Mouse (Mus musculus) midbrain, embryonic 13.5 days (tissue): Measurements from ENCODE around the gene Vps13a. TPM values are rescaled to one million over a fixed set of nuclear protein-coding genes. Genes with fewer than 3 reads are reported as not detected.
"Not testable (repeated sequence)": the region's sequence is repeated elsewhere in the genome, so short reads cannot be mapped to it uniquely, and the experiment has no call there.

ENCODE experiments used
- ATAC-seq: fragments of 200-750 bp; cut with Nextera tagmentation; 2 replicates; pipeline ENCODE4 v1.8.0; 2017; ENCODE audit warnings: mild to moderate bottlenecking, moderate TSS enrichment, moderate library complexity
- H3K27ac ChIP-seq: fragments of 300-500 bp; sonication (generic); 2 replicates; pipeline ENCODE4 v1.5.1; 2015; ENCODE audit warnings: inconsistent platforms, mild to moderate bottlenecking, moderate library complexity
- H3K27me3 ChIP-seq: fragments of 300-500 bp; sonication (generic); 2 replicates; pipeline ENCODE4 v1.6.1; 2015; ENCODE audit warnings: mild to moderate bottlenecking, inconsistent platforms
- H3K36me3 ChIP-seq: fragments of 300-500 bp; sonication (generic); 2 replicates; pipeline ENCODE4 v1.6.1; 2015; ENCODE audit warnings: mild to moderate bottlenecking, inconsistent platforms
- H3K4me1 ChIP-seq: fragments of 300-500 bp; sonication (generic); replicated peaks from 2 replicates; pipeline ENCODE4 v1.6.1; 2015; ENCODE audit warnings: inconsistent platforms
- H3K4me2 ChIP-seq: fragments of 300-500 bp; sonication (generic); replicated peaks from 2 replicates; pipeline ENCODE4 v1.6.1; 2015; ENCODE audit warnings: moderate library complexity, mild to moderate bottlenecking, inconsistent platforms
- H3K4me3 ChIP-seq: fragments of 300-500 bp; sonication (generic); replicated peaks from 2 replicates; pipeline ENCODE4 v1.5.1; 2015; ENCODE audit warnings: mild to moderate bottlenecking, inconsistent platforms
- H3K9ac ChIP-seq: fragments of 300-500 bp; sonication (generic); replicated peaks from 2 replicates; pipeline ENCODE4 v1.6.1; 2015; ENCODE audit warnings: mild to moderate bottlenecking, inconsistent platforms
- H3K9me3 ChIP-seq: fragments of 300-500 bp; sonication (generic); 2 replicates; pipeline ENCODE4 v1.6.1; 2016; ENCODE audit warnings: mild to moderate bottlenecking, inconsistent platforms
- WGBS: fragments of 180-500 bp; shearing (Covaris S2); methylation state at CpG from one replicate; pipeline ENCODE4 v1.1.7; 2015; 5-methylcytosine and 5-hydroxymethylcytosine counted together
- polyA plus RNA-seq: library from polyadenylated mRNA; unstranded; fragments of >200 nt; fragmentation: Nextera tagmentation; extraction: Ambion mirVana; gene quantifications from 2 replicates; pipeline ENCODE4 v1.2.1, GENCODE M21; 2015

Gene Vps13a
- polyA plus RNA-seq = 8.9 and 9.2 TPM in 2 replicates

DNA sequence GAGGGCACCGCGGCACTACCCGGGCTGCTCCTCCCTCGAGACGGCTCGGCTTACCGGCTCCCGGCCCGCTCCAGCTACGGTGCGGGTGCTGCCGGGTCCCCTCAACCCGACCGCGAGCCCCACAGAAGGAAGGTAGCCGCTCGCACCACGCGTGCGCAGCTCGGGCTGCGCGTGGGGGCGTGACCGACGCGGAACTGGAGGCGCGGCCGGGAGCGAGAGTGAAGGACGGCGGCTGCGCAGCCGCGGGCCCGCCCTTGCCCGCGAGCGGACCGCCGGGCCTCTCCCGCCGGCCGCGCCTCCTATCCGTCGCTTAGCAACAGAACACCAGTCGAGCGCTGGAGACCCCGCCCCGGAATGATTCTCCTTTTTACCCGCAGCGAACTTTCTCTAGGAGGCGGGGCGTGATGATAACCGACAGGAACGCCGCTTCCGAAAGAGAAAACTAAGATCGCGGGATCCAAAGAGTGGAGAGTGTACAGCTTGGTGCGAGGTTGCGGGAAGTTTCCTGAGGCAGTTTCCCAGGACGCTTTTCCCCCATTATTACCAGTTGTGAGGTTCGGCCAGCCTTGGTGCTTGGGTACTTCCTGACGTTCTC is at the start of gene Vps13a:
Vps13a (minus strand) TSS at position 144 of the 595 bp plus-strand sequence.
- peak; percentile 98 for ATAC-seq
- Histone ChIP-seq H3K9me3 (no peaks in the 10 kb centered on the region), H3K4me1 (peaks cover 14% of the 10 kb centered on the region), H3K4me3 (peak within 1 kb of the TSS; percentile 74), H3K4me2 (peak within 1 kb of the TSS; percentile 97), H3K27me3 (peaks cover 17% of the 10 kb centered on the region), H3K36me3 (no peaks in the 10 kb centered on the region), H3K27ac (no peak within 1 kb of the TSS), H3K9ac (peak within 1 kb of the TSS; percentile 71)
- WGBS = under 1% methylated on average over 67 of the region's 67 CpGs

DNA sequence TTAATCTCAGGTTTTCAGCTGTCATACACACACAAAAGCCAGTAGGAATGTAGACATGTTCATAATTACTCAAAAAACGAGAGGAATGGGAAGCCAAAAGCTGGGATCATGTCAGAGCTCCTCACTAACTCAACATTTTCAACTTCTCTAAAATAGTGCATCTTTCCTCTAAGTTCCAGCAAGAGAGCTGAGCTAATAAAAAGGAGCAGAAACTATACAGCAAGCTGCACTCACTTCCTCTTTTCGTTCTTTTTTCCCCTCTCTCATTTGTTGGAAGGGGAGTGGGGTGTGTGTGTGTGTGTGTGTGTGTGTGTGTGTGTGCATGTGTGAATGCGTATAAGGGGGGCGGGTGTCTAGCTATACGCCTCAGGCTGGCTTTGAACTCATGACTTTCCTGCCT is 46.9 kb upstream of the Vps13a start:
- Histone ChIP-seq H3K4me1 (no peaks in the 10 kb centered on the region), H3K27ac (no peak overlapping the region), H3K9me3 (no peaks in the 10 kb centered on the region), H3K27me3 (no peaks in the 10 kb centered on the region), H3K4me3 (no peak overlapping the region), H3K9ac (no peak overlapping the region), H3K36me3 (no peaks in the 10 kb centered on the region), H3K4me2 (no peak overlapping the region)
- no peak for ATAC-seq
- 85% methylated on average over 5 of the region's 5 CpGs for WGBS

DNA sequence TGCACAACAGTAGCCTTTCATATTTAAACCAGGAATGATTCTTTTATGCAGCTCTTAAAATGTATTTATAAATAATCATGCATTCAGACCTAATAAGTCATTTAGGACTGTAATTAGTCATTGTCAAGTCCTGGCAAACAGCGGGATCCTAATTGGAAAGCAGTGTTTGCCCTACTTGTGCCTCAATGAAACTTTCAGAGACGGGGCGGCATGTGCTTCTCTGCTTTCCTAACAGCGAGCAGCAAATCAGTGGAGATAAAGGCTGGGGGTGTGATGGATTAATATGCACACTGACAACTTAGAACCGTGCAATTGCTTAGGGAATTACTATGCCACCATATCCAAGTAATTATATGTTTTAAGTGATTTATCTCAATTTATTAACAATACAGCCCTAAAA is 44.5 kb upstream of the Vps13a start:
- Histone ChIP-seq H3K4me2 (no peak overlapping the region), H3K36me3 (no peaks in the 10 kb centered on the region), H3K27me3 (no peaks in the 10 kb centered on the region), H3K9me3 (no peaks in the 10 kb centered on the region), H3K9ac (no peak overlapping the region), H3K4me3 (no peak overlapping the region), H3K4me1 (no peaks in the 10 kb centered on the region), H3K27ac (no peak overlapping the region)
- no peak for ATAC-seq
- WGBS = 57% methylated on average over 5 of the region's 5 CpGs

DNA sequence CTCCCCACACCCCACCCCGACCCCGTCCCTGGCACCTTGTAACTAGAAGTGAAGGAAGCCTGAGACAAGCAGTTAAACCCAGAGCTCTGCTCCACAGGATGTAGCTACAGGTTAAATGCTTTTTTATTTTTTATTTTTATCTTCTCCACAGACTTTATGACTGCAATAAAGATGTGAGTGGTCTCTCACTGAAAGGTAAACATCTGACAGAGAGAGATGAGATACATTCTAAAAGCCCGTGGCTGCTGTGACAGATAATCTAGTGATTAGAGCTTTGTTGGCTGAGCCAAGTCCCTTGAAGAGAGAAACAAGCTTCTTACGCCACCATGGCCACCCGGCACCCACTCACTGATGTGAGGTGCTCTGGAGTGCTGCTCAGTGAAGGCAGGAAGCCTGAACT is 34.1 kb upstream of the Vps13a start:
- H3K4me2 ChIP-seq = no peak overlapping the region
- H3K4me1 ChIP-seq = no peaks in the 10 kb centered on the region
- no peak overlapping the region for H3K9ac ChIP-seq
- H3K4me3 ChIP-seq = no peak overlapping the region
- no peak for ATAC-seq
- no peaks in the 10 kb centered on the region for H3K36me3 ChIP-seq
- WGBS = 65% methylated on average over 5 of the region's 5 CpGs
- H3K9me3 ChIP-seq = no peaks in the 10 kb centered on the region
- no peaks in the 10 kb centered on the region for H3K27me3 ChIP-seq
- H3K27ac ChIP-seq = no peak overlapping the region

DNA sequence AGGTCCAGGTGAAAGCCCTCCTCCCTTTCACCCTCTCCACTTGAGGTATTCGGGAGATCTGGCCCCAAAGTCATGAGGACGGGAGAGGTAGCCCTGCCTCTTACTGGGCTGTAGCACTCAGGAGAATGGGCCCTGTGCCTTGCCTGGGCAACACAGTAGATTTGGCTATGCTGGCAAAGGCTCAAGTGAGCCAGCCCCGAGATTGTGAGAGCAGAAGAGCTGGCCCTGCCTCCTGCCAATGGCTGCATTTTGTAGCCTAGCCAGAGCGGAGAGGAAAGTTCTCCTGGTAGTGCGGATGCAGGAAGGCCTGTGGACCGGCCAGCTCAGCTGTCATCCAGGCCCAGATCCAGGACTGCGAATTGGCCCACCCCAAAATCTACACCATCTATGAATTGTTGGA is 32.6 kb upstream of the Vps13a start:
- H3K4me1 ChIP-seq = no peaks in the 10 kb centered on the region
- H3K36me3 ChIP-seq = no peaks in the 10 kb centered on the region
- 85% methylated on average over 7 of the region's 7 CpGs for WGBS
- H3K9me3 ChIP-seq = no peaks in the 10 kb centered on the region
- H3K27ac ChIP-seq = no peak overlapping the region
- H3K9ac ChIP-seq = no peak overlapping the region
- H3K4me3 ChIP-seq = no peak overlapping the region
- H3K27me3 ChIP-seq = no peaks in the 10 kb centered on the region
- no peak for ATAC-seq
- H3K4me2 ChIP-seq = no peak overlapping the region

DNA sequence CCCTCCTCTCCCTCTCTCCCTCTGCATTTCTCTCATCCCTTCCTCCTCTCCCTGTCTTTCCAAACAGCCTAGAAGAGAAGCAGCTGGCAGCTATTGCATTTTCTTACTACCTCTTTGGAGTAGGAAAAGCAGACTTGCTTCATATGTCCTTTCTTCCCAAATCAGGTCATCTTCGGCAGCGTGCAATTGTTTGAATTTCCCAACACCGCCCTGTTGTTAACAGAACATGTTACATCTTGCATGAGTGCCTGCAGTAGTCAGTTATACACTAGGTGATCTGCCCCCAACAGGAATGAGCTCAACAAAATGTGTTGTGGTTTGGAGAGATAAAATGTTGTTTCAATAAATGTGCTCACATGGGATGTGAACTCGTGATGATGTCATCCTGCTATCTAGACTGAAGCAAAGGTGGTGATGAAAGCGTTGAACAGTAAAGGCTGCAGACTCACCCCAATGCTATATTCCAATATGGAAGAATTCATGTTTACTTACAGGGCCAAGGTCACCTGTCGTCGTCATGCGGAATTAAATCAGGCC is 31.4 kb upstream of the Vps13a start:
- Histone ChIP-seq H3K27me3 (no peaks in the 10 kb centered on the region), H3K4me3 (no peak overlapping the region), H3K27ac (no peak overlapping the region), H3K9ac (no peak overlapping the region), H3K36me3 (no peaks in the 10 kb centered on the region), H3K9me3 (no peaks in the 10 kb centered on the region), H3K4me1 (no peaks in the 10 kb centered on the region), H3K4me2 (no peak overlapping the region)
- ATAC-seq = no peak
- 90% methylated on average over 8 of the region's 8 CpGs for WGBS

DNA sequence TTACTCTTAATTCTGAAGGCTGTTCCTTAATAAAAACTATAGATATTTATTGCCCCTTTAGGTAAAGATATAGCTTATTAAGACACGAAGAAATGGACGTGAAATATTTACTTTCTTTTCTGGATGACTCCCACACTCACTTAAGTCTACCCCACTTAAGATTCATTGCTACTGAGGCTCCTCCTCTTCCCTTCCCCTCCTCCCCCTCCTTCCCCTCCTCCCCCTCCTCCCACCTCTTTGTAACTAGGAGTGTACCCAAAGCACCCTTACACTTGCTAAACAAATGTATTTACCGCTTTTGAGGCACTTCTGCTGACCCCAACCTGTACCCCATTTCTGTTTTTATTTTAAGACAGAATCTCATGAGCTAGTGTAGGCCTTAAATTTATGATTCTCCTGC is 24.4 kb upstream of the Vps13a start:
- H3K36me3 ChIP-seq = no peaks in the 10 kb centered on the region
- H3K9ac ChIP-seq = no peak overlapping the region
- H3K4me2 ChIP-seq = no peak overlapping the region
- ATAC-seq = no peak
- H3K27ac ChIP-seq = no peak overlapping the region
- H3K4me1 ChIP-seq = no peaks in the 10 kb centered on the region
- H3K27me3 ChIP-seq = no peaks in the 10 kb centered on the region
- no peak overlapping the region for H3K4me3 ChIP-seq
- H3K9me3 ChIP-seq = no peaks in the 10 kb centered on the region
- WGBS = 50% methylated on average over 3 of the region's 3 CpGs

GRCm38 (mm10) chr19:16804578-16804977 is 23.8 kb upstream of the Vps13a start:
- H3K27me3 ChIP-seq = no peaks in the 10 kb centered on the region
- ATAC-seq = no peak
- H3K9ac ChIP-seq = no peak overlapping the region
- no peak overlapping the region for H3K4me3 ChIP-seq
- no peak overlapping the region for H3K27ac ChIP-seq
- WGBS = 14% methylated on average over 1 of the region's 11 CpGs
- no peaks in the 10 kb centered on the region for H3K9me3 ChIP-seq
- no peak overlapping the region for H3K4me2 ChIP-seq
- no peaks in the 10 kb centered on the region for H3K4me1 ChIP-seq
- H3K36me3 ChIP-seq = no peaks in the 10 kb centered on the region

DNA sequence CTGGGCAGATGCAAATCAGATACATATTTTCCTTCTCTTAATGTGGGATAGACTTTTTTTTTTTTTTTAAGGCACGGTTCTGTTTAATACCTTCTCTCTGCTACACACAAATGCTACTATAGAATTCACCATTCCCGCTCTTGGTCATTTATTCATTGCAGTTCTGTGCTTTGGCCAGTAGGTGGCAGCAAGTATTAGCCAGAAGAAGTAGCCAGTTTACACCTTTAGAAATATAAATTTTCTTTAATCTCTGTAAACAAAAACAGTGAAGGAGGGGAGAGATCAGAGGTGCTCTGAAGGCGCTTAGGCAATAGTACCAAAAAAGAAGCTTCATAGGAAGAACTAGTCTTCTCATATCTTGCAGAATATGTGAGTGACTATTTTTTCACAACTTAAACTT is 22.0 kb upstream of the Vps13a start:
- Histone ChIP-seq H3K9me3 (no peaks in the 10 kb centered on the region), H3K4me1 (no peaks in the 10 kb centered on the region), H3K4me3 (no peak overlapping the region), H3K27ac (no peak overlapping the region), H3K9ac (no peak overlapping the region), H3K4me2 (no peak overlapping the region), H3K27me3 (no peaks in the 10 kb centered on the region), H3K36me3 (no peaks in the 10 kb centered on the region)
- no peak for ATAC-seq
- WGBS = 0% methylated on average over 3 of the region's 3 CpGs

DNA sequence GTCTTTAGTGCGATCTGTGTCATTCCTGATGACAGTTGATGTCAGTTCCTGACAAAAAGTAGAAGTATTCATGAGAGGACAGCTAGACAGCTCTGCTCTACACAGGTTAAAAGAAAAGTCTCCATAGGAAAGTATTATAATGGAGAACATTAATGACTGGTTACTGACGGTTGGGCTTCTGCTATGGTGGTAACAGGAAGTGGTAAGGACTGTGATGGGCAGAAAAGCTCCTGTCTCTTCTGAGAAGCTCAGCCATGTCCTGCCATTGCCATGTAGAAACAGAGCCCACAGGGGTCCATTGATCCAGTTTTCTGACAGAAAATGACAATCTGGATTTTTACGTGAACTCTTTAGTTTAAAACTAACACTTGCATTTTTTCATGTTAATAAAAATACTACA is 21.4 kb upstream of the Vps13a start:
- no peaks in the 10 kb centered on the region for H3K36me3 ChIP-seq
- no peak overlapping the region for H3K9ac ChIP-seq
- no peak overlapping the region for H3K4me2 ChIP-seq
- H3K4me1 ChIP-seq = no peaks in the 10 kb centered on the region
- H3K9me3 ChIP-seq = no peaks in the 10 kb centered on the region
- H3K4me3 ChIP-seq = no peak overlapping the region
- WGBS = 78% methylated on average over 3 of the region's 3 CpGs
- ATAC-seq = no peak
- no peaks in the 10 kb centered on the region for H3K27me3 ChIP-seq
- H3K27ac ChIP-seq = no peak overlapping the region

DNA sequence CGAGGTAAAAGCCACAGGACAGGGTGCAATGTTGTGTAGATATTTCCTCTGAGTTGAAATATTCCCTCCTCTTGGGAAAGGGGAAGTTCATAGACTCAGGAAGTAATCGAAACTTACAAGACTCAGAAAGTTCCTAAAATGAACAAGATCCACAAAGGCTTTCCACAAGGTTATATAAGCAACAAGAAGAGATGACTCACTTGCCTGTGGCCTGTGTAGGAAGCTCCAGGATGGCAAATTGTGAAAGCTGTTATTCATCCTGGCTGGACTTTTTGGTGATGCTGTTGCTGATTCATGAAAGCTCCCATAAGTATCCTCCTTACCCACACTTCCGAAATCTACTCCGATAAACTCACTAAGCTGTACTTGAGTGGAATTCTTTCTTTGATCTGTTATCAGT is 17.2 kb upstream of the Vps13a start:
- H3K27me3 ChIP-seq = no peaks in the 10 kb centered on the region
- 0 out of 2 replicates have a peak, but pooled peaks cover 4% of the 10 kb centered on the region for H3K9me3 ChIP-seq
- no peak overlapping the region for H3K4me2 ChIP-seq
- H3K36me3 ChIP-seq = no peaks in the 10 kb centered on the region
- H3K4me3 ChIP-seq = no peak overlapping the region
- no peak overlapping the region for H3K9ac ChIP-seq
- no peak for ATAC-seq
- 76% methylated on average over 4 of the region's 4 CpGs for WGBS
- no peak overlapping the region for H3K27ac ChIP-seq
- H3K4me1 ChIP-seq = no peaks in the 10 kb centered on the region

- H3K27ac ChIP-seq, H3K4me1 ChIP-seq, ATAC-seq, H3K27me3 ChIP-seq, H3K4me2 ChIP-seq, H3K9me3 ChIP-seq, H3K4me3 ChIP-seq, H3K36me3 ChIP-seq, H3K9ac ChIP-seq: not testable (repeated sequence)
- 79% methylated on average over 3 of the region's 3 CpGs for WGBS
These were observed 13.8 kb upstream of the Vps13a start for GRCm38 (mm10) chr19:16794486-16794885.

DNA sequence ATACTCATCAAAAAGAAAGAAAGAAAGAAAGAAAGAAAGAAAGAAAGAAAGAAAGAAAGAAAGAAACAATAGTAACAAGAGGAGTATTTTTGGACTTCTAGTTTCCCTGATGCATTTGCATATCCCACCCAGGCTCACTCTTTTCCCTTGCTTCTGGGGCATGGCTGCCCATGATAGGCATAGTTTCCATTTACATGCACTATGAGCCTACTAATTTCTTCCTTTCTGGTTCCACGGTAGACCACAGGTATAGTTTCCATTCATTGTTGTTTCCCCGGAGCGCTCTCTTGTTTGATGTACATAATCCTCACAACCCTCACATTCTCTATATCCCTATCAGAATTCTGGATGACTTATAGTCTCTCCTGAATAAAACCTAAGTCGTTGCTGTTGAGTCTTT is 9.2 kb upstream of the Vps13a start:
- Histone ChIP-seq H3K27me3 (no peaks in the 10 kb centered on the region), H3K9ac (no peak overlapping the region), H3K27ac (no peak overlapping the region), H3K4me3 (no peak overlapping the region), H3K4me2 (no peak overlapping the region), H3K9me3 (0 out of 2 replicates have a peak, but pooled peaks cover 4% of the 10 kb centered on the region), H3K4me1 (no peaks in the 10 kb centered on the region), H3K36me3 (no peaks in the 10 kb centered on the region)
- no peak for ATAC-seq
- 86% methylated on average over 4 of the region's 4 CpGs for WGBS
